ENCODE assay signal across 8 mouse cellular contexts in the genomic region with DNA sequence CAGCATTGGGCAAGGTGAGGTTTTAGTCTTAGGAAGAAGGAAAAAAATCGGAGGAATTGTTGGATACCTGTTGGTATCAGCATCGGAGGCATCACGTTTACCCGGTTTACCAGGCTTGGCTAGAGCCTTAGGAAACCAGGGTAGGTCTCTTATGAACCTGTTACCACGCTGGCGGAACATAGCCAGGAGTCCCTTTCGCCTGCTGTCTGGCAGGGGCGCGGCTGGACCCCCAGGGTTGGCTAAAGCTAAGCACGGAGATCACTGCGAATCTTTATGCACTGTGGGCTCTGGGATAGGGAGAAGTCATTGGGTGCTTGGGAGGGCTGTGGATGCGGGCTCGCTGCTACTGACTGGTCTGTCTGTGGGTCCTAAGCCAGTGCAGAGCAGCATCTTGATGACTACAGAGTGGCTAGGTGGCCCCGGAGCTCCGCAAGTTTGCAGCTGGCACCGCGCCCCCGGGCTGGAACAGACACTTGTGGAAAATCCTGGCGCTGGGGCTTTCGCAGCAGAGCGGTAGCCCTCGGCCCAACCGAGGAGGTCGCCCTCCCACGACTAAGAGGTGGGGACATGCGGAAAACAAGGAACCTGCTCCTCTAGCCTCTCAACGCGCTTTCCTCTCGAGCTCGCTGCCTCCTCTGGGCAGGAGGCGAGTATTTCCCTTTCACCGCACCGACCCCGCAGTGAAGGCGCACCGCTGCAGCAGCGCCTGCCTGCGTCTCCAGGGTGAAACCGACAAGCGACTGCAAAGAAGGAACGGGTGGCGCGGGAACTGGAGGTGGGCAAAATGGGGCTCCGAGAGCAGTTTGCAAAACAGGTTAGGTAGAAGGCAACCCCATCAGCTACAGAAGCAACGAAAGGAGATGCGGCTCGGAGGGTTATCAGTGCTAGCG. TPM values are rescaled to one million over a fixed set of nuclear protein-coding genes. Genes with fewer than 3 reads are reported as not detected.
DNase-seq lines count a peak whose midpoint lies in the region; ATAC-seq and TF ChIP-seq lines count a peak whose summit lies in the region.
"Had no signal": no experiment of that assay in that cellular context is flagged by ENCODE, and none has a peak within 500 bp of the region (broad histone marks: within the 10 kb centered on the region; RNA-seq: fewer than 3 reads in every experiment).

No protein-coding gene starts in this region.

- peak; percentile 38 for DNase-seq in Muller cell, postnatal 12 days (ENCODE audit: inconsistent ontology term)
- DNase-seq in embryonic facial prominence, embryonic 14.5 days (ENCODE audit: low spot score), result peak; percentile 10
- no peak for DNase-seq in hindbrain, embryonic 14.5 days (ENCODE audit: low spot score)
- no peak for DNase-seq in liver, embryonic 13.5 days
- peak; percentile 25 to 36 for DNase-seq in right cerebral cortex, postnatal 36 days (ENCODE audit: low spot score in 2 of 2)
- no peak for DNase-seq in ovary, postnatal 14 days (ENCODE audit: low spot score)

- ATAC-seq in embryonic facial prominence, embryonic 14.5 days (ENCODE audit: low read depth), result 0 out of 2 replicates have a peak, but pooled peaks have one; percentile 23
- peak; percentile 63 for ATAC-seq in hindbrain, embryonic 14.5 days (ENCODE audit: low FRiP score)
- ATAC-seq in liver, embryonic 13.5 days (ENCODE audit: low read depth), result no peak

- peak overlapping the region; percentile 43 for H3K9ac ChIP-seq in embryonic facial prominence, embryonic 14.5 days (ENCODE audit: low read depth, low read length)
- H3K9ac ChIP-seq in hindbrain, embryonic 14.5 days, result peak overlapping the region; percentile 73
- no peak overlapping the region for H3K9ac ChIP-seq in liver, embryonic 13.5 days
- H3K9ac ChIP-seq: liver, embryonic 15.5 days had no signal

- H3K4me1 ChIP-seq in E14TG2a.4 (replicated peaks; ENCODE audit: low read depth, low read length), result peaks cover 5% of the 10 kb centered on the region
- no peaks in the 10 kb centered on the region for H3K4me1 ChIP-seq in embryonic facial prominence, embryonic 14.5 days (ENCODE audit: control insufficient read depth, insufficient read depth, low read length)
- peaks cover 3% of the 10 kb centered on the region; the same call in 1 of the 2 replicates for H3K4me1 ChIP-seq in hindbrain, embryonic 14.5 days (replicated peaks; ENCODE audit: control insufficient read depth, insufficient read depth, low read length)
- H3K4me1 ChIP-seq in liver, embryonic 13.5 days (replicated peaks), result no peaks in the 10 kb centered on the region
- H3K4me1 ChIP-seq: liver, embryonic 15.5 days had no signal

- H3K9me3 ChIP-seq in E14TG2a.4 (ENCODE audit: low read length), result no peaks in the 10 kb centered on the region
- H3K9me3 ChIP-seq in embryonic facial prominence, embryonic 14.5 days (ENCODE audit: control insufficient read depth, low read length), result no peaks in the 10 kb centered on the region
- H3K9me3 ChIP-seq in hindbrain, embryonic 14.5 days (ENCODE audit: control insufficient read depth, low read length), result no peaks in the 10 kb centered on the region
- no peaks in the 10 kb centered on the region for H3K9me3 ChIP-seq in liver, embryonic 13.5 days (replicated peaks)
- H3K9me3 ChIP-seq: liver, embryonic 15.5 days had no signal

- H3K4me2 ChIP-seq in embryonic facial prominence, embryonic 14.5 days (ENCODE audit: low read depth, low read length), result peak overlapping the region; percentile 85
- peak overlapping the region; percentile 75 for H3K4me2 ChIP-seq in hindbrain, embryonic 14.5 days (replicated peaks)
- H3K4me2 ChIP-seq in liver, embryonic 13.5 days, result peak overlapping the region; percentile 19; the same call in 1 of the 2 replicates
- H3K4me2 ChIP-seq: liver, embryonic 15.5 days had no signal

- H3K36me3 ChIP-seq in E14TG2a.4 (ENCODE audit: insufficient read depth, low read length), result no peaks in the 10 kb centered on the region
- no peaks in the 10 kb centered on the region for H3K36me3 ChIP-seq in embryonic facial prominence, embryonic 14.5 days (ENCODE audit: control insufficient read depth, insufficient read depth, low read length)
- H3K36me3 ChIP-seq in hindbrain, embryonic 14.5 days (replicated peaks; ENCODE audit: control insufficient read depth, insufficient read depth), result no peaks in the 10 kb centered on the region
- H3K36me3 ChIP-seq in liver, embryonic 13.5 days, result no peaks in the 10 kb centered on the region
- H3K36me3 ChIP-seq: liver, embryonic 15.5 days had no signal

- H3K4me3 ChIP-seq in E14TG2a.4 (replicated peaks; ENCODE audit: low read length), result peak overlapping the region; percentile 78
- H3K4me3 ChIP-seq in embryonic facial prominence, embryonic 14.5 days (ENCODE audit: low read depth, low read length), result peak overlapping the region; percentile 48
- peak overlapping the region; percentile 62 for H3K4me3 ChIP-seq in hindbrain, embryonic 14.5 days (replicated peaks; ENCODE audit: low read length)
- no peak overlapping the region for H3K4me3 ChIP-seq in liver, embryonic 13.5 days (replicated peaks)
- H3K4me3 ChIP-seq: liver, embryonic 15.5 days had no signal

- peaks cover 69% of the 10 kb centered on the region for H3K27me3 ChIP-seq in E14TG2a.4 (ENCODE audit: insufficient read depth, low read length)
- H3K27me3 ChIP-seq in embryonic facial prominence, embryonic 14.5 days (replicated peaks; ENCODE audit: control insufficient read depth, insufficient read depth, low read length), result peaks cover 71% of the 10 kb centered on the region
- peaks cover 7% of the 10 kb centered on the region; the same call in 1 of the 2 replicates for H3K27me3 ChIP-seq in hindbrain, embryonic 14.5 days (ENCODE audit: control insufficient read depth, insufficient read depth, low read length)
- peaks cover 36% of the 10 kb centered on the region for H3K27me3 ChIP-seq in liver, embryonic 13.5 days

- under 1% methylated on average over 48 of the region's 48 CpGs for WGBS in embryonic facial prominence, embryonic 14.5 days
- WGBS in hindbrain, embryonic 14.5 days, result 1% methylated on average over 48 of the region's 48 CpGs
- 2% methylated on average over 48 of the region's 48 CpGs for WGBS in liver, embryonic 13.5 days (ENCODE audit: insufficient replicate concordance)

- no peak overlapping the region for H3K27ac ChIP-seq in embryonic facial prominence, embryonic 14.5 days (replicated peaks; ENCODE audit: low read depth, low read length)
- peak overlapping the region; percentile 64 for H3K27ac ChIP-seq in hindbrain, embryonic 14.5 days
- H3K27ac ChIP-seq in liver, embryonic 13.5 days, result no peak overlapping the region
- H3K27ac ChIP-seq: liver, embryonic 15.5 days had no signal

- no peak for TF ChIP-seq CTCF in E14TG2a.4 (conservative IDR thresholded peaks at IDR 0.05; ENCODE audit: low read length)

RNA-seq across cellular contexts. Expression of a gene that starts 0.9 kb away (rescaled TPM):
- polyA plus RNA-seq in embryonic facial prominence, embryonic 14.5 days (2014; fragmentation: Nextera tagmentation; extraction: Ambion mirVana), result 3.3 and 3.4 TPM in 2 replicates
- polyA plus RNA-seq in hindbrain, embryonic 14.5 days (2014; fragmentation: Nextera tagmentation; extraction: Ambion mirVana), result 68.3 and 70.9 TPM in 2 replicates
- 0.05 and 0.14 TPM in 2 replicates for polyA plus RNA-seq in liver, embryonic 13.5 days (2015; fragmentation: Nextera tagmentation; extraction: Ambion mirVana)

Comparison
In these comparisons a context has a peak if more than half of its experiments do, and no peak if none do; other contexts are left out.
1. DNase-seq: peak in Muller cell, postnatal 12 days (single experiment), embryonic facial prominence, embryonic 14.5 days (single experiment) and right cerebral cortex, postnatal 36 days (2 of 2); none in hindbrain, embryonic 14.5 days (single experiment), liver, embryonic 13.5 days (single experiment) and ovary, postnatal 14 days (single experiment).
2. H3K4me2 ChIP-seq: peak in every context shown above with its lines; median percentile 85 in embryonic facial prominence, embryonic 14.5 days; 75 in hindbrain, embryonic 14.5 days; 19 in liver, embryonic 13.5 days.
3. RNA of a gene that starts 0.9 kb away (polyA plus RNA-seq): 68.3 to 70.9 TPM in hindbrain, embryonic 14.5 days; 3.3 to 3.4 TPM in embryonic facial prominence, embryonic 14.5 days and 0.05 to 0.14 TPM in liver, embryonic 13.5 days; every median in the first group is over 10 times any median in the second.